ENCODE assay signal across 21 mouse cellular contexts in the genomic region with DNA sequence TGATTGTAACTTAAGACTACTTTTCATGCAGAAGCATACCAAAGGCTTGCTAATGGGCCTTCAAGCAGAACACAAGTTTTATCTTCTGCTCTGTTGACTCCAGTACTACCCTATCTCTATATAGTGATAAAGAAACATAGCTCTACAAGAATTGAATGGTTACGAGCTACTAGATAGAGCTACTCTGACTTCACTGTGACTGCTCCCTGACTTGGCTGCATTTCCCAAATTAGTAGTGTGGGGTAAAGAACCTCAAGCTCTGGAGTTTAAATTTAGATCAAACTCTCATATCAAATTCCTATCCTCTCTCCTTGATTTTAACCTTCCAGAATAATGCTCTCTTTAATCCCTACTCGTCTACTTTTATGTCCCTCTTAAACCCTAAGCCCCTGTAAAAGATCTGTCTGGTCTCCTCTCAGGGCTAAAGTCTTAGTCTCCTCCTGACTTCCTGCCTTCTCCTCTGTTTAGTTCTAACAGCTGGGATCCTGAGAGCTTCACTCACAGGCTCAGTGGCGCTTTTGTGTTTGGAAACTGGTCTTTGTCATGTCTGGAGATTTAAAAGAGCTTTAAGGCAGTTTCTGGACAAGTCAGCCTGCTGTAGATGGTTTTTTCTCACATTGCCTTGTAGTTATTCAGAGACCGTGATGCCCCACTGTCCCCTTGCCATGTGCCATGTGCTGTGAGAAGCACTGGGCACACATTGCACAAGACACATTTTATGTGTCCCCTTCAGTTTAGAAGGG. TPM values are rescaled to one million over a fixed set of nuclear protein-coding genes. Genes with fewer than 3 reads are reported as not detected.
DNase-seq lines count a peak whose midpoint lies in the region; ATAC-seq and TF ChIP-seq lines count a peak whose summit lies in the region.
"Had no signal": no experiment of that assay in that cellular context is flagged by ENCODE, and none has a peak within 500 bp of the region (broad histone marks: within the 10 kb centered on the region; RNA-seq: fewer than 3 reads in every experiment).

No protein-coding gene starts in this region.

- no peak overlapping the region for H3K4me2 ChIP-seq in intestine, embryonic 14.5 days (ENCODE audit: low read length)
- no peak overlapping the region for H3K4me2 ChIP-seq in intestine, embryonic 16.5 days (ENCODE audit: low read depth, low read length)
- H3K4me2 ChIP-seq in heart, embryonic 15.5 days = no peak overlapping the region
- peak overlapping the region; percentile 14 for H3K4me2 ChIP-seq in myocyte (ENCODE audit: low read depth)
- H3K4me2 ChIP-seq: embryonic facial prominence, embryonic 15.5 days; hindbrain, embryonic 14.5 days; intestine, embryonic 15.5 days; liver, embryonic 12.5 days; neural tube, embryonic 12.5 days had no signal

- H3K9me3 ChIP-seq in intestine, embryonic 14.5 days (ENCODE audit: control insufficient read depth, low read length) = peaks cover 7% of the 10 kb centered on the region
- no peaks in the 10 kb centered on the region; the same call in 1 of the 2 replicates for H3K9me3 ChIP-seq in intestine, embryonic 16.5 days (ENCODE audit: control insufficient read depth, low read length)
- H3K9me3 ChIP-seq in heart, embryonic 15.5 days (replicated peaks) = no peaks in the 10 kb centered on the region
- H3K9me3 ChIP-seq: embryonic facial prominence, embryonic 15.5 days; G1E; intestine, embryonic 15.5 days; liver, embryonic 12.5 days had no signal

- no peak for ATAC-seq in intestine, embryonic 14.5 days (replicated peaks; ENCODE audit: low FRiP score, low TSS enrichment, low read depth)
- ATAC-seq in intestine, embryonic 16.5 days = no peak
- ATAC-seq in heart, embryonic 15.5 days (replicated peaks; ENCODE audit: insufficient number of reproducible peaks, insufficient read depth, low FRiP score, low read depth) = peak; percentile 70; the same call in 1 of the 2 replicates
- ATAC-seq: activated CD4-positive, CD25-positive, alpha-beta regulatory T cell, adult 4 months; forebrain, embryonic 16.5 days; intestine, embryonic 15.5 days; liver, embryonic 12.5 days had no signal

- no peak overlapping the region for H3K9ac ChIP-seq in intestine, embryonic 14.5 days (ENCODE audit: low read length)
- no peak overlapping the region for H3K9ac ChIP-seq in intestine, embryonic 16.5 days (ENCODE audit: low read depth, low read length)
- H3K9ac ChIP-seq in heart, embryonic 15.5 days = no peak overlapping the region
- H3K9ac ChIP-seq: embryonic facial prominence, embryonic 15.5 days; hindbrain, embryonic 14.5 days; intestine, embryonic 15.5 days; liver, embryonic 12.5 days; neural tube, embryonic 12.5 days had no signal

- no peaks in the 10 kb centered on the region for H3K79me2 ChIP-seq in myocyte (ENCODE audit: control insufficient read depth, insufficient read depth)

- no peak overlapping the region for H3K4me3 ChIP-seq in intestine, embryonic 14.5 days (ENCODE audit: low read depth, low read length)
- no peak overlapping the region for H3K4me3 ChIP-seq in intestine, embryonic 16.5 days (ENCODE audit: low read length)
- no peak overlapping the region for H3K4me3 ChIP-seq in heart, embryonic 15.5 days
- H3K4me3 ChIP-seq in myocyte = no peak overlapping the region
- H3K4me3 ChIP-seq: embryonic facial prominence, embryonic 15.5 days; intestine, embryonic 15.5 days; liver, embryonic 12.5 days; midbrain, embryonic 10.5 days; neural tube, embryonic 12.5 days had no signal

- H3K4me1 ChIP-seq in intestine, embryonic 14.5 days (replicated peaks; ENCODE audit: control insufficient read depth, insufficient read depth, low read length) = no peaks in the 10 kb centered on the region
- no peaks in the 10 kb centered on the region for H3K4me1 ChIP-seq in intestine, embryonic 16.5 days (ENCODE audit: control insufficient read depth, insufficient read depth, low read length)
- peaks cover 9% of the 10 kb centered on the region for H3K4me1 ChIP-seq in heart, embryonic 15.5 days (replicated peaks)
- H3K4me1 ChIP-seq: embryonic facial prominence, embryonic 15.5 days; intestine, embryonic 15.5 days; liver, embryonic 12.5 days; midbrain, embryonic 10.5 days; neural tube, embryonic 12.5 days had no signal

- peak overlapping the region; percentile 40; the same call in 1 of the 2 replicates for H3K27ac ChIP-seq in intestine, embryonic 14.5 days (ENCODE audit: low read depth)
- H3K27ac ChIP-seq in intestine, embryonic 16.5 days (ENCODE audit: low read length) = no peak overlapping the region
- peak overlapping the region; percentile 78 for H3K27ac ChIP-seq in heart, embryonic 15.5 days
- H3K27ac ChIP-seq: embryonic facial prominence, embryonic 15.5 days; hindbrain, embryonic 14.5 days; intestine, embryonic 15.5 days; liver, embryonic 12.5 days; midbrain, embryonic 10.5 days; neural tube, embryonic 12.5 days had no signal

- no peak overlapping the region for H3ac ChIP-seq in myocyte (ENCODE audit: control insufficient read depth, insufficient read length)

- no peaks in the 10 kb centered on the region for H3K27me3 ChIP-seq in intestine, embryonic 14.5 days (replicated peaks; ENCODE audit: control insufficient read depth, insufficient read depth, low read length)
- H3K27me3 ChIP-seq in intestine, embryonic 16.5 days (replicated peaks; ENCODE audit: control insufficient read depth, insufficient read depth, low read length) = no peaks in the 10 kb centered on the region
- H3K27me3 ChIP-seq in heart, embryonic 15.5 days = no peaks in the 10 kb centered on the region
- no peaks in the 10 kb centered on the region for H3K27me3 ChIP-seq in myocyte (ENCODE audit: control insufficient read depth, insufficient read depth, insufficient read length)
- H3K27me3 ChIP-seq: embryonic facial prominence, embryonic 15.5 days; intestine, embryonic 15.5 days; liver, embryonic 12.5 days; neural tube, embryonic 12.5 days had no signal

- intact Hi-C loops in heart, postnatal 14 days (cut with DNase I) = no loop called here

- H3K36me3 ChIP-seq in intestine, embryonic 14.5 days (ENCODE audit: control insufficient read depth, insufficient read depth, low read length) = no peaks in the 10 kb centered on the region
- H3K36me3 ChIP-seq in intestine, embryonic 16.5 days (ENCODE audit: control insufficient read depth, insufficient read depth, low read length) = no peaks in the 10 kb centered on the region
- no peaks in the 10 kb centered on the region for H3K36me3 ChIP-seq in heart, embryonic 15.5 days
- no peaks in the 10 kb centered on the region for H3K36me3 ChIP-seq in myocyte (ENCODE audit: control insufficient read depth, insufficient read depth)
- H3K36me3 ChIP-seq: embryonic facial prominence, embryonic 15.5 days; G1E; intestine, embryonic 15.5 days; liver, embryonic 12.5 days; midbrain, embryonic 10.5 days; neural tube, embryonic 12.5 days had no signal

- peak; percentile 79 for DNase-seq in heart, adult 11 months
- no peak for DNase-seq in heart, postnatal 14 days
- DNase-seq in intestine, embryonic 14.5 days (ENCODE audit: low spot score) = no peak
- DNase-seq in cerebellum, adult 8-10 months = no peak
- DNase-seq: adrenal gland, postnatal 25 days; cerebellum, adult 11 months; cerebellum, postnatal 14 days; right cerebral cortex, postnatal 4 days; thymus, postnatal 36 days had no signal

- WGBS in intestine, embryonic 14.5 days = 33% methylated on average over 4 of the region's 4 CpGs
- WGBS in intestine, embryonic 16.5 days = 46% methylated on average over 4 of the region's 4 CpGs
- 30% methylated on average over 4 of the region's 4 CpGs for WGBS in heart, embryonic 15.5 days

- TF ChIP-seq POLR2A in myocyte (IDR thresholded peaks at IDR 0.05; ENCODE audit: insufficient read length, low read depth) = no peak

TF ChIP-seq in myocyte, 11 proteins besides CTCF, POLR2A, EP300 and RAD21:
- no peak for TF ChIP-seq TCF3 (IDR thresholded peaks at IDR 0.05; ENCODE audit: insufficient read length, low read depth)
- peak in 1 of 3 experiments; percentile 36 for TF ChIP-seq MYOD1 (IDR thresholded peaks at IDR 0.05; ENCODE audit: control insufficient read depth in 1 of 3, insufficient read length in 2 of 3, low read depth in 2 of 3)

RNA-seq across cellular contexts. Expression of a gene that starts 22.2 kb away (rescaled TPM):
- total RNA-seq in heart, postnatal 14 days (2021) = 100 to 1,000 TPM; 155 to 156 TPM
- polyA plus RNA-seq in intestine, embryonic 14.5 days (2014; fragmentation: Nextera tagmentation; extraction: Ambion mirVana) = 32.2 and 34.1 TPM in 2 replicates
- 20.2 TPM in 2 replicates for polyA plus RNA-seq in intestine, embryonic 16.5 days (2015; fragmentation: Nextera tagmentation; extraction: Ambion mirVana)
- polyA plus RNA-seq in heart, embryonic 15.5 days (2015; fragmentation: Nextera tagmentation; extraction: Ambion mirVana) = 51.7 and 55.1 TPM in 2 replicates
- polyA plus RNA-seq in myocyte (2012; fragmentation: generic; extraction: Trizol) = 7.4 TPM
- polyA plus RNA-seq: G1E had no signal
